Mouse (Mus musculus) erythroblast, embryonic 14.5 days (primary cell): ENCODE data around the gene 6430548M08Rik.

Source experiments
- GATA1 ChIP-seq: IDR thresholded peaks from 2 replicates; pipeline ENCODE4 v1.6.1; 2012; ENCODE audit warnings: low read length, inconsistent platforms, mixed read lengths
- TAL1 ChIP-seq: IDR thresholded peaks from 3 replicates; pipeline ENCODE4 v1.6.1; 2012; ENCODE audit warnings: low read length, inconsistent platforms, mixed read lengths

- TF ChIP-seq TAL1 = no peak
- TF ChIP-seq GATA1 = no peak
These were observed 46.4 kb downstream of the 6430548M08Rik start for GRCm38 (mm10) chr8:120160366-120160765.
